Mouse (Mus musculus): ENCODE measurements around the gene Dlx5.

Gene Dlx5

DNA sequence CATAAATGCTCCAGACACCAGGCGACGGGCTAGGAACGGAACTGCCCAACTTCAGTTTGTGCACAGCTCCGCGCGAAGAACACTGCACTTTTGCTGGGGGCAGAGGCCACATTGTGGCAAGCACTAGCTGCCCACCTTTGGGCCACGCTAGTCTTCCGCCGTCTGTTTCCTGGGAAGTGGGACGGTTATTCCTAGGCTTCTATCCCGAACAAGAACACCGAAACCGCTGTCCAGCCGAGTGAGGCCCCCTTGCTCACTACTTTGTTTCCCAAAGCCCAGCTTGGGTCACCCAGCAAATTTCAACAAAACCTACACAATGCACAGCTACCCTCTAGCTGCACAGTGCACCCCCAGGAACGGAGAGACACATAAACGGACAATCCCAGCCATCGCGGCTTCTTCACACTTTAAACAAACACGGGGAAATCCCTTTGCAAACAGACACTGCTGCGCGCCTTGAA, 21.9 kb downstream of the Dlx5 start:
- no peak for DNase-seq (ENCODE audit: low spot score in 2 of 2)

DNA sequence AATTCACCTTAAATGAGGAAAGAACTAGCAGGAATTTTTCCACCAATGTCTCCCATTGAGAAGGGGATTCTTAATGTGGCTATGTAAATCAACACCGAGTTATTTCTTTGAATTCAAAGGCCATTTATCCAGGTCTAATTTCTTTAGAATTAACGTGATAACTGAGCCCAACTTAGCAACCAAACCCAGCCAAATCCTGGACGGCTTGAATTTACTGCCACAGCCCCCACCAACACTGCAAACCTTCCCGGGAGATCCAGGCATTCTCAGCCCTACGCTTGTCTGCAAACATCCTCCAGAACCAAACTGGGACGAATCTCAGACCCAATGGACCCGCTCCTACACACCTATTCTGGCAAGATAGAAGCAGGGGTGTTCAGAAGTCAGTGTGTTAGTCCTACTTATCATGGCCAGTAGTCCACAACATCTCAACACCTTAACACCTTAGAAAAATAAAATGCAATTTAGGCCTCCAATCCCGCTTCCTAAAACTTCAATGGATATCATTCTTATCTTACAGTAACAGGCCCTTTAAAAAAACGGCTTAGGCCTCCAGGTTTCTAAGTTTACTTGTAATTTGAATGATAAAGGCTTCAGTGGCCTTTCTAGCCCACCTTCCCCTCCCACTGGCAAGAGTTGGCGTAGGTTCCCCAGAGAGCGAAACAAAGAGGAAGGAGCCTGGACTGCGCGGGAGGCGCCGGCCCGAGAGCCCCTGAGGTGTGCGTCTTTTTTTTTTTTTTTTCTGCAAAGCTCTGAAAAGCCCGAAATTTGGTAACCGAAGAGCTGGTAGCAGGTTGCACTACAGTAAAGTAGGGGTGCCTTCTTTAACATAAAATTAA, 22.6 kb downstream of the Dlx5 start:
- DNase-seq (ENCODE audit: low spot score in 2 of 2): no peak

DNA sequence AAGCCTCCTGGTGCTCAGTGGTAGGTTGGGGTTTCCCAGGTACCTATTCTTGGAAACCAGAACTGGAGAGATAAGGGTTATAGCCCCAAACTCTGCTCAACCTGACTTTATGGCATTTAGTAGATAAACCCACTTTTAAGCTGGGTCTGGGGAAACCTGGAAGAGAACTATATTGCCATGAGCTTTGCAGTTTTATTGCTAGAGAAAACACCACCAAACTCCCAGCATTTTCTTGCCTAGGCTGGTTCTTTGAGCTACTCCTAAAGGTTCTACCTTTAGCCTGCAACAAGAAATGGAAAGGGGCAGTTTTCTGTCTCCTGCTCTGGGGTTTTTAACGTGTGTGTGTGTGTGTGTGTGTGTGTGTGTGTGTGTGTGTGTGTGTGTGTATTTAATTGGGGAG, 23.3 kb downstream of the Dlx5 start:
- DNase-seq (ENCODE audit: low spot score in 2 of 2): no peak

DNA sequence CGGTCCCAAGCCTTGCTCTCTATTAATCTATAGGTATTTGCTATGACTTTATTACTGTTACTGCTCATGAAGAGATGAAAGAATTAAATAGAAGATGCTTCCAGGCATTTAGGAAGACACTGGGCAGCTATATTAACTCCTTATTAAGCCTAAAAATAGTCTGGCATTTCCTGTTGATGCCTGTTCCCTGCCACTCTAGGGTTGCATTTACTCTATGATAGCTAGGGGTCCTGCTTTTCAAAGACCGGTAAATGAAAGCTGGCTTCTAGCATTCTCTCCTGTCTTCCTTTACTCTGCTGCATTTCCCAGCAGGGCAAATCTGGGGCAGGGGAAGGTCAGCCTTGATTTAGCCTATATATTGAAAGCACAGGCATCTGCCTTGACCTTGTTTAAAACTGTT, 24.1 kb downstream of the Dlx5 start:
- no peak for DNase-seq (ENCODE audit: low spot score in 2 of 2)

DNA sequence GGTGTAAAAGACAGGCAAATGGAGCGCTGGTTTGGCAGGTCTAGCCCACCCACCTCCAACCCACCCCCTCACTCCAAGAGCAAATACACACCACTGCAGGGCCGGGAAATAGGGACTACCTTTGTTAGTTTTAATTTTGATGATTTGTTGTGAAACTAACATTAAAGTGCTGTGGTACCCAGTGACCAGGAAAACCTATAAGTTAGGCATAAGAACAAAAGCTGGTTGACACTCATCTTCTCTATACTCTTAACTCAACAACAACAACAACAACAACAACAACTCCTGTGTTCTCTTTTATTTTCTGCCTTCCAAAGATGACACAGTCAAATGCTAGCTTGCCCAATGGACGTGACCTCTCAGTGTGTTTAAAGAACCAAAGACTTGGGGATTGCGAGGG, 25.0 kb downstream of the Dlx5 start:
- no peak for DNase-seq (ENCODE audit: low spot score in 2 of 2)

DNA sequence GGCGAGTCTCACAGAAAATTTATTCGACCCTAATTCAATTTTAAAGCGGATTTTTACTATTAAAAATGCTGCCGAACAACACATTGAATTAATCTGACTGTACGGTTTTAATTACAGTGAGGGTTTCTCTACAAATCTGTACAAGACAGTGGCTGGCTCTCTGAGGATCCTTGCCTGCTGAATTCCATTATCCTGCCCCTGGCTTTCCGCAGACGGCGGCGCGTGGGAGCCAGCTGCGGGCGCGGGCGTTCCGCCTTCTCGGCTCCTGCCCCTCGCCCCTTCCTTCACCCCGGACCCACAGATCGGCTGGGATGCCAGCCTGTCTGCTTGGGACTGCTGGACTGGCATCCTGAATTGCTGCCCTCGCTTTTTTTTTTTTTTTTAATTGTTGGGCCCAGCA, 25.6 kb downstream of the Dlx5 start:
- DNase-seq (ENCODE audit: low spot score in 2 of 2): no peak

DNA sequence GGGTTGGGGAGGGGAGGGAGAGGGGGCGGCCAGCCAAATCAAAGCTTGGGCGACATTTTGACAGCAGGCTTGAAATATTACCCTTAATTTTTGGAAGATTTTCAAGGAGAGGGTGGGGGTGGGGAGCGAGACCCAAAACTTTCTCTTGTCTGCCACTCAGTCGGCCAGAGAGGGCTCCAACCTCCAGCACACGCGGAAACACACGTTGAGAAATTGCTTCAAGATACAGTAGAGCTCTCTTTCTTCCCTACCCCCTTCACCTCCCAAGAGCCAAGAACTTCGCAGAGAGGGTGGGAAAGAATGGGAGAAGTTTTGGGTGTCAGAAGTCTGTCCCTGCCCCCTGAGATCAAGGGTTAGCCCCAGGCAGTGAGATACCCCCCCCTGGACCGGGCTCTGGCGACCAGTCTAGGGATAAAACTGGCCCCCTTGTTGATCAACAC, 26.1 kb downstream of the Dlx5 start:
- DNase-seq (ENCODE audit: low spot score in 2 of 2): no peak

DNA sequence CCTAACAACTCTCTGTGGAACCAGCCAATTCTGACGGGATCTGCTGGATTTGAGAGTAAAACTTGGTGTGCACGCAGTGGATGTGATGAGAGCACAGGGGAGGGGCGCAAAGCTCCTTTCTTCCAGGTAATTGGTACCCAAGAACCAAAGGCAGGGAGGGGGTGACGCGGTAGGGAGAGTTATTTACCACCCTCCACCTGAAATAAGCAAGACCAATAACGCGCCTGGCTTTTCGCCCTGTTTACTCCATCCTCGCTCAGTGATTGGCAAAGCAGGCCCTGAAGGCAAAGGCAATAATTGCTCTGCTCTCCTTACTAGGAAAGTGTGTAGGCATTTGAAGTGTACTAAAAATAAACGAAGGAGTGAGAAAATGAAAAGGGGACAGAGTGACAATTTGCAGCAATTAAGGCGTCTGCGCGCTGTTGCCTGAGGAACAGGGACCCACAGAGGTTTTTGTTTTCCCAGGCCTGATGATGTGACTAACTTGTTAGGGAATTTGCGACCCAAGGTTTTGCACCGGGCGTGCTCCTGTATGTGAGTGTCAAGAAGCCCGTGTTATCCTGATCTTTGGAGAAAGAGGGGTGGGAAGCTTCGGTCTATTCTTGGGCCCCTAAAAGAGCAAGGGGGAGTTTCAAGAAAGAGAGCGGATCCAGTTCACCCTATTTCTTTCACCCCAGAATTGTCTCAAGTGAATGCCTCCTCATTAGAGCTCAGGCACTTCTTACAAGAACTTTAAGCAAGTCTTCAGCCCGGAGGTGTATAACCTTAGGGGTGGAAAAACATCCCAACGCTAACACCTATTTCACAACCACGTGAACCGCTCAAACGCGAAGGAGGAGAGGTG, 26.8 kb downstream of the Dlx5 start:
- DNase-seq (ENCODE audit: low spot score in 2 of 2): no peak

DNA sequence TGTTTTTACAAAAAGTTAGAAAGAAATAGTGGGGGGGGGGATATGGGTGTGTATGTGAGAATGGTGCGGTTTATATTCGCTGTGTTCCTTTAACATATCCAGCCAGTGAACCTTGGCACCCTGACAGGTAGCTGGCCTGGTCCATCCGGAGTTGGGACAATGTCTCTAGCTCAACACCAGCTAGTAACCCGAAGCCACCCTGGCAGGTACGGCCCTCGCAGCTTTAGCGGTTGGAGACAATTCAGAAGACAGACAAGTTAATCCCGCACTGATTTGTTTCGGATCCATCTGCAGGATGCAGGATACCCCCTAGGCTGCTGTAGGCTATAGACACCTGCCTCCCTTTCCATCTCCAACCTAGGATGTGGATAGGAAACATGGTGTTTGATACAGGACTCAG, 27.7 kb downstream of the Dlx5 start:
- DNase-seq (ENCODE audit: low spot score in 2 of 2): no peak

DNA sequence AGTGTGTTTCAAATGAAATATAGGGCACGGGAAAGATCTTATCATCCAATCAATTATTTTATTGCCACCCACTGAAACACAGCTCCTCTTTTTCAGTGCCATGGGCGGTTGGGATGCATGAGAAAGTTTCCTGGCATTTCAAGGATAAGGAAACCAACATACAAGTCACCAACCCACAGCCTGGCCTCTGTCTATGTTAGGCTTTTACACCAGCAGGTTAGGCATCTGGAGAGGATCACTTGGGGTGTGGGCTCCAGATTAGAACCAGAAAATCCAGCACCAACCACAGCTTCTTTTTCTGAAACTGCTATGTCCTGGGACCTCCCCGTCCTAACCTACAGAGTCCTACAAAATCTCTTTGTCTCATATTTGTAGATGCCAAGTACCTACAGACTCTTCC, 28.9 kb downstream of the Dlx5 start:
- no peak for DNase-seq (ENCODE audit: low spot score in 2 of 2)

DNA sequence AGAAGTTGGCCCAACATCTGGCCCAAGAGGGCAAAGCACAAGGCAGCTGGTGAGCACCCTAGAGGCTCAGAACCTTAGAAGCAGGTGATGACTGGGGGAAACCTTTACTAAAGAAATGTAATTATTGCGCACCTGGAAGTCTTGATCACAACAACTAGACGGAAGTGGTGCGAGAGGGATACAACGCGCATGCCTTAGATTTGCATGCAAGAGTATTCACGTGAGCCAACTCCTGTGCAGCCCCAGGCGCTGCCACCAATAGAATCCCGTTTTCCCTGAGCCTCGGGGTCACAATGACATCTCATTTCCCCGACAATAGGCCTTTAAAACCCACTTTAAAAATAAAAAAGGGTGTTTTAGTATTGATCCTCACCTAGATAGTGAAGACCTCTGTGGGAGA, 30.7 kb downstream of the Dlx5 start:
- no peak for DNase-seq (ENCODE audit: low spot score in 2 of 2)

DNA sequence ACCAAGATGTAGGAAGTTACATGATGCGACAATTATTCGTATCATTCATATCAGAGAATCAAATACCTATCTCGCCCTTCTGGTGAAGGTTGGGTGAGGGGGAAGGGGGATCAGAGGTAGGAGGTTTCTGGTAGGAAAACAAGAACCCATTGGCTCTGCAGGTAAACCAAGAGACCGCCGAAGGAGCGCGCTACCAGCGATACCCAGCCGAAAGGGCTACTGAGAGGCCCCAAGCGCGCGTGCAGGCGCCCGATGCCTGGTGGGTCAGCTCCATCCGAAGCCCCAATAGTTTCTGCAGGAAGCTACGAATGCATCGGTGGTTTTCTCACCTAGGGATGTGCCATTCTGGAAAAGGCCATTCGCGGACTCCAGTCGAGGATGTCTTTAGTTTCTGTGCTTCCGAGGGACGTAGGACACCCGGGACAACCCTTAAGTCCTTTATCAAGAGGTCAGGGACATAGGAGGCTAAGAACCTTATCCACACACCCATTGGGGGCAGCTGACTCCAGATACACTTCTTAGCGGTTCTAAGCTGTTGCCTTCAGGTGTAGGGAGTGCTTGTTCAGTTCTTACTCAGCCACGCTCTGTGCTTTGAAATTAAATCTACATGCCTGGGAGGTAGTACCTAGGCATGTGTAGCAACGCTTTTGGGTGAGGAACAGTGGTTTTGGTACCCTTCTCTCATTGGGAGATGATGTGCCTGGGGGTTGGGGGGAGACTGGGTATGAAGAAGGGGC, 31.4 kb downstream of the Dlx5 start:
- no peak for DNase-seq (ENCODE audit: low spot score in 2 of 2)

DNA sequence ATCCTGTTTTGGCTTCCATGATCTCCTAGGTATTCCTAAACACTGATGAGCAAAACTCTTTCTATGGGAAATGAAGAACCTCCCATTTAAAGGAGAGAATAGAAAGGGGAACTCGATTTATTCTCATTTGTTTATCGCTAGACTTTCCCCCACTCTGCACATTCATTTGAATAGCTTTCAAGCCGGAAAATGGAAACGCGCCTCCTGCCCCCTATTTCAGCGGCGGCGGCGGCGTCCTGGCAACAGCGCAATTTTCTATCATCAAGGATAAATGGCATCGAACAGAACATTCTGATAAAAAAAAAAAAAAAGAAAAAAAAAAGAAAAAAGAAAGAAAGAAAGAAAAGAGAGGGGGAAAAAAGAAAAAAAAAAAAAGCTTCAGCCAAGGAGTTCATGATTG, 32.1 kb downstream of the Dlx5 start:
- no peak for DNase-seq (ENCODE audit: low spot score in 2 of 2)

DNA sequence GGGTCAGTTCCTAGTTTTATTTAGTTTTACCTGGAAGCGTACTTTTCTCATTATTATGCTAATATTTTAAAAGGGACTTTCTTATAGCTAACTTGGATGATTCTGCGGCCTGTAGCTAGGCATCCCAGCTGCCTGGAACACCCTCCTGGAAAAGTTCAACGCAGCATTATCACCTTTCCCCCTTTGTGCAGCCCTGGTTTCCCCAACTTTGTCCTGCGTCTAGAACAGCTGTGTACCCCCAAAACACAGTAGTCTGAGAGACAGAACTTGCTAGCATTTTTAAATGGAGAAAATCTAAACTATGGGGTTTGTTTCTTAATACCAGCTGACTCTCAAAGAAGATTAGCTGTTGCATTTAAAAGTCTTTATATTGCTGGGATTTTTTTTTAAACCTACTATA, 33.3 kb downstream of the Dlx5 start:
- DNase-seq (ENCODE audit: low spot score in 2 of 2): no peak

DNA sequence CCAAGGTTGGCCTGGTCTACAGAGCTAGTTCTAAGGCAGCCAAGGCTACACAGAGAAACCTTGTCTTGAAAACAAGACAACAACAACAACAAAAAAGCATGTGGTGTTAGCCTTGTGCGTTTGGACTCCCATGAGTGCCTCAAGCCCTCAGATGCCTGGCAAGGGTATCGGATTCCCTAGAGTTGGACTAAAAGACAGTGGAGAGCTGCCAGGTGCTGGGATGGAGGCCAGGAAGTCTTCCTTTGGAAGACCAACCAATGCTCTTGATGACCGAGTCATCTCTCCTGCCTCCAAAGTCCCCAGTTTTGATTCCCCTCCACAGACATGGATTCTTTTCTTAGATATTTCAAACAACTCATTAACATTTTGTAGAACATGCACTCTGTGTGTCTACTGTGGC, 48.6 kb downstream of the Dlx5 start:
- no peak for DNase-seq (ENCODE audit: low spot score in 2 of 2)

DNA sequence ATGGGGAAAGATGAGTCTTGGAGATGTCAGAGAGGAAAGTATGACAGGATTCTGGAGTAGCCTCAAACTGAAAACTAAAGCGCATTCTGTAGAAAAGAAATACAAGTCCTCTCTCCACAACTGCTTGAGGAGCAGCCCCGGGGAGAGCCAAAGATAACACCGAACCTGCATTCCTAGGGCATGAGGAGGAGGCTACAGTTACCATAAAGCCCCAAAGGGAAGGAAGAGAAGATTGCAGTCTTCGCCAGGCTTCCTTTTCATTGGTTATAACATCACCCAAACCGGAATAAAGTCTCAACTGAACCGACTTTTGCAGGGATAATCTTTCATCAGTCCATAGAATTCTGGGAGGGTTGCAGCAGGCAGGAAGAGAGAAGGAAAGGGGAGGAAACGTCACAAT, 51.4 kb downstream of the Dlx5 start:
- DNase-seq (ENCODE audit: low spot score in 2 of 2): no peak
